In genomic region chr5:19746865-19747514, GRCm38 (mm10) we compare ENCODE assay signal across 12 mouse cellular contexts.
DNase-seq lines count a peak whose midpoint lies in the region; ATAC-seq lines count a peak whose summit lies in the region.
"Had no signal": no experiment of that assay in that cellular context is flagged by ENCODE, and none has a peak within 500 bp of the region (broad histone marks: within the 10 kb centered on the region; RNA-seq: fewer than 3 reads in every experiment).

No protein-coding gene starts in this region.

- 45% methylated on average over 12 of the region's 12 CpGs for WGBS in hindbrain, embryonic 15.5 days

- peak overlapping the region; percentile 2; the same call in 1 of the 2 replicates for H3K4me3 ChIP-seq in hindbrain, embryonic 15.5 days
- H3K4me3 ChIP-seq: embryonic facial prominence, embryonic 13.5 days; limb, embryonic 15.5 days had no signal

- H3K4me2 ChIP-seq in hindbrain, embryonic 15.5 days = peak overlapping the region; percentile 36
- H3K4me2 ChIP-seq: embryonic facial prominence, embryonic 13.5 days; limb, embryonic 15.5 days had no signal

- H3K36me3 ChIP-seq in hindbrain, embryonic 15.5 days = no peaks in the 10 kb centered on the region
- H3K36me3 ChIP-seq: embryonic facial prominence, embryonic 13.5 days; limb, embryonic 15.5 days had no signal

- no peak for ATAC-seq in hindbrain, embryonic 15.5 days (ENCODE audit: low FRiP score, low read depth)
- ATAC-seq: intestine, embryonic 16.5 days had no signal

- H3K27ac ChIP-seq in hindbrain, embryonic 15.5 days (replicated peaks) = no peak overlapping the region
- H3K27ac ChIP-seq: embryonic facial prominence, embryonic 13.5 days; limb, embryonic 15.5 days had no signal

- no peak overlapping the region for H3K9ac ChIP-seq in hindbrain, embryonic 15.5 days
- H3K9ac ChIP-seq: embryonic facial prominence, embryonic 13.5 days; limb, embryonic 15.5 days had no signal

- H3K27me3 ChIP-seq in hindbrain, embryonic 15.5 days = no peaks in the 10 kb centered on the region
- H3K27me3 ChIP-seq: embryonic facial prominence, embryonic 13.5 days; limb, embryonic 15.5 days had no signal

- H3K9me3 ChIP-seq in hindbrain, embryonic 15.5 days = no peaks in the 10 kb centered on the region
- H3K9me3 ChIP-seq: embryonic facial prominence, embryonic 13.5 days; limb, embryonic 15.5 days had no signal

- peak; percentile 9 for DNase-seq in embryo, embryonic 10 days (ENCODE audit: low spot score)
- DNase-seq in embryo, embryonic 9.5 days (ENCODE audit: extremely low spot score) = no peak
- DNase-seq in mesoderm, embryonic 11.5 days (ENCODE audit: low read depth, low spot score) = peak; percentile 1
- DNase-seq in right cerebral cortex, postnatal 25 days = peak; percentile 36
- no peak for DNase-seq in lung, postnatal 36 days
- DNase-seq in kidney, adult 9 months = no peak
- no peak for DNase-seq in thymus, postnatal 10 days (ENCODE audit: low spot score in 2 of 2)
- DNase-seq: heart, adult 18-20 months had no signal

- H3K4me1 ChIP-seq in hindbrain, embryonic 15.5 days (replicated peaks) = 0 out of 2 replicates have a peak, but pooled peaks cover 3% of the 10 kb centered on the region
- H3K4me1 ChIP-seq: limb, embryonic 15.5 days had no signal

Comparison
In these comparisons a context has a peak if more than half of its experiments do, and no peak if none do; other contexts are left out.
1. DNase-seq: peak in embryo, embryonic 10 days (single experiment), mesoderm, embryonic 11.5 days (single experiment) and right cerebral cortex, postnatal 25 days (single experiment); none in embryo, embryonic 9.5 days (single experiment), lung, postnatal 36 days (single experiment), kidney, adult 9 months (single experiment) and thymus, postnatal 10 days (0 of 2).